Mouse (Mus musculus) limb, embryonic 11.5 days (tissue): ENCODE measurements at regions not wholly inside any gene's neighbourhood (a gene's known extent, or its start where the extent isn't known, plus 50 kb on each side); places are given as distances from the start of the nearest gene placed in this dataset.

Experiments
- ATAC-seq: fragments of 200-750 bp; cut with Nextera tagmentation; 2 replicates; pipeline ENCODE4 v1.8.0; 2017; ENCODE audit warnings: low read depth; ENCODE audit not compliant: insufficient number of reproducible peaks, low FRiP score, low TSS enrichment
- DNase-seq: peaks from one replicate; pipeline ENCODE4 v3.0.0-alpha.2; 2015; ENCODE audit warnings: low spot score
- H3K27ac ChIP-seq: fragments of 300-500 bp; sonication (generic); replicated peaks from 2 replicates; pipeline ENCODE4 v1.5.1; 2014; ENCODE audit warnings: low read depth, mild to moderate bottlenecking, low read length
- H3K27me3 ChIP-seq: fragments of 300-500 bp; sonication (generic); 2 replicates; pipeline ENCODE4 v1.6.1; 2014; ENCODE audit warnings: mild to moderate bottlenecking, low read length, mixed read lengths; ENCODE audit not compliant: control insufficient read depth, insufficient read depth
- H3K36me3 ChIP-seq: fragments of 300-500 bp; sonication (generic); 2 replicates; pipeline ENCODE4 v1.6.1; 2014; ENCODE audit warnings: mild to moderate bottlenecking, low read length, moderate library complexity, mixed read lengths; ENCODE audit not compliant: control insufficient read depth, insufficient read depth
- H3K4me1 ChIP-seq: fragments of 300-500 bp; sonication (generic); 2 replicates; pipeline ENCODE4 v1.6.1; 2014; ENCODE audit warnings: low read length, mixed read lengths; ENCODE audit not compliant: control insufficient read depth, insufficient read depth
- H3K4me2 ChIP-seq: fragments of 300-500 bp; sonication (generic); 2 replicates; pipeline ENCODE4 v1.6.1; 2014; ENCODE audit warnings: low read depth, mild to moderate bottlenecking, moderate library complexity; ENCODE audit not compliant: severe bottlenecking
- H3K4me3 ChIP-seq: fragments of 300-500 bp; sonication (generic); 2 replicates; pipeline ENCODE4 v1.5.1; 2014; ENCODE audit warnings: low read depth, low read length
- H3K9ac ChIP-seq: fragments of 300-500 bp; sonication (generic); 2 replicates; pipeline ENCODE4 v1.6.1; 2014; ENCODE audit warnings: mild to moderate bottlenecking, low read length
- H3K9me3 ChIP-seq: fragments of 300-500 bp; sonication (generic); 2 replicates; pipeline ENCODE4 v1.6.1; 2016; ENCODE audit warnings: low read length; ENCODE audit not compliant: control insufficient read depth
- WGBS: fragments of 180-500 bp; shearing (Covaris S2); extraction: QIAGEN DNeasy Blood & Tissue Kit; methylation state at CpG from one replicate; pipeline ENCODE4 v1.1.7; 2014; 5-methylcytosine and 5-hydroxymethylcytosine counted together

DNA sequence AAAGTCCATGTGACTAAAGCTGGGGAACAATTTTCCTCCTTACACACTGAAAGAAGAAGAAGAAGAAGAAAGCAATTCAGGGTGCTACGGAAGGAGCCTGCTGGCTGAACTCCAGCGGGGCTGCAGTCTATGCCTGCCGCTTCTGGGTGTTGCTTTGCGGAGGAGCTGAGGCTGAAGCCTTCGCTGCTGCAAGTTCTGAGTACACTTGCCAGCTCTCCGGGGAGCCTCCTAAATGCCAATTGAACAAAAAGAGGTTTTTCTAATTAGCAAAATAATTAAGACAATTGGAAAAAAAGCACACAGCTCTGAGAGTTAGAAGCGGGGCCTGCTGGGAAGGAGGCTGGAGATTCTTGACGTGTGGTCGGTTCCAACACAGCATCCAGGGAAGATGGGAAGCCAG lies 378.0 kb downstream of the Fam19a5 start:
- Histone ChIP-seq H3K9ac (no peak overlapping the region), H3K27me3 (no peaks in the 10 kb centered on the region), H3K27ac (no peak overlapping the region), H3K4me2 (no peak overlapping the region), H3K4me3 (no peak overlapping the region), H3K4me1 (no peaks in the 10 kb centered on the region), H3K9me3 (no peaks in the 10 kb centered on the region), H3K36me3 (no peaks in the 10 kb centered on the region)
- no peak for DNase-seq
- WGBS = 75% methylated on average over 9 of the region's 9 CpGs
- no peak for ATAC-seq

- no peak overlapping the region for H3K4me3 ChIP-seq
- no peak overlapping the region for H3K4me2 ChIP-seq
- H3K27ac ChIP-seq = no peak overlapping the region
- H3K36me3 ChIP-seq = no peaks in the 10 kb centered on the region
- H3K27me3 ChIP-seq = no peaks in the 10 kb centered on the region
- no peak for DNase-seq
- no peaks in the 10 kb centered on the region for H3K9me3 ChIP-seq
- H3K4me1 ChIP-seq = no peaks in the 10 kb centered on the region
- H3K9ac ChIP-seq = no peak overlapping the region
- ATAC-seq = no peak
- 75% methylated on average over 4 of the region's 4 CpGs for WGBS
Measured at GRCm38 (mm10) chr15:87922781-87923446, 378.8 kb downstream of the Fam19a5 start.

- no peaks in the 10 kb centered on the region for H3K9me3 ChIP-seq
- DNase-seq (no peak), ATAC-seq (no peak)
- 42% methylated on average over 9 of the region's 9 CpGs for WGBS
- H3K27ac ChIP-seq = no peak overlapping the region
- H3K27me3 ChIP-seq = no peaks in the 10 kb centered on the region
- H3K9ac ChIP-seq = no peak overlapping the region
- no peak overlapping the region for H3K4me3 ChIP-seq
- H3K4me1 ChIP-seq = no peaks in the 10 kb centered on the region
- H3K4me2 ChIP-seq = no peak overlapping the region
- no peaks in the 10 kb centered on the region for H3K36me3 ChIP-seq
Measured at GRCm38 (mm10) chr15:87923906-87924305, 379.8 kb downstream of the Fam19a5 start.

GRCm38 (mm10) chr15:87936041-87936440 lies 391.9 kb downstream of the Fam19a5 start:
- H3K4me1 ChIP-seq = no peaks in the 10 kb centered on the region
- WGBS = 83% methylated on average over 6 of the region's 6 CpGs
- no peaks in the 10 kb centered on the region for H3K9me3 ChIP-seq
- H3K27ac ChIP-seq = no peak overlapping the region
- no peaks in the 10 kb centered on the region for H3K36me3 ChIP-seq
- ATAC-seq = no peak
- no peaks in the 10 kb centered on the region for H3K27me3 ChIP-seq
- no peak for DNase-seq
- no peak overlapping the region for H3K4me2 ChIP-seq
- H3K9ac ChIP-seq = no peak overlapping the region
- H3K4me3 ChIP-seq = no peak overlapping the region

DNA sequence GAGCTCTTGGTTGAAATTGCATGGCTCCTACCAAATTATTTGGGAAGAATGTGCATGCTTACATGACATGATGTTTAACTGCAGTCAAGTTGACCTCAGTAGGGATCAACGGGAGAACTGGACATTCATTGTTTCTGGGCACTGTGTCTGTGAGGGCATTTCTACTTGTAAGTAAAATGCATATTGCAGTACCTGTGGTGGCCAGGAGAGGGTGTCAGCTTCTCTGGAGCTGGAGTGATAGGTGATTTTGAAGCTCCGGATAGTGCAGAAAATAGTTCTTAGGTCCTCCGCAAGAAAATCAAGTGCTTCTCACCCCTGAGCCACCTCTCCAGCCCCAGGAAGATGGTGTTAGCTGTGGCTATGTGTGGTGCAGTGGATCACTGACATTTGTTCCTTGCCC lies 396.7 kb downstream of the Fam19a5 start:
- no peaks in the 10 kb centered on the region for H3K27me3 ChIP-seq
- H3K4me3 ChIP-seq = no peak overlapping the region
- no peaks in the 10 kb centered on the region for H3K4me1 ChIP-seq
- DNase-seq = peak; percentile 64
- H3K4me2 ChIP-seq = no peak overlapping the region
- no peaks in the 10 kb centered on the region for H3K36me3 ChIP-seq
- ATAC-seq = no peak
- no peak overlapping the region for H3K9ac ChIP-seq
- H3K9me3 ChIP-seq = no peaks in the 10 kb centered on the region
- no peak overlapping the region for H3K27ac ChIP-seq
- 56% methylated on average over 3 of the region's 3 CpGs for WGBS

- Histone ChIP-seq H3K36me3 (no peaks in the 10 kb centered on the region), H3K4me1 (no peaks in the 10 kb centered on the region), H3K27ac (no peak overlapping the region), H3K9ac (no peak overlapping the region), H3K27me3 (no peaks in the 10 kb centered on the region), H3K4me2 (no peak overlapping the region), H3K4me3 (no peak overlapping the region), H3K9me3 (no peaks in the 10 kb centered on the region)
- WGBS = 82% methylated on average over 3 of the region's 3 CpGs
- DNase-seq (no peak), ATAC-seq (no peak)
Measured at GRCm38 (mm10) chr15:87952531-87952930, 408.4 kb downstream of the Fam19a5 start.

DNA sequence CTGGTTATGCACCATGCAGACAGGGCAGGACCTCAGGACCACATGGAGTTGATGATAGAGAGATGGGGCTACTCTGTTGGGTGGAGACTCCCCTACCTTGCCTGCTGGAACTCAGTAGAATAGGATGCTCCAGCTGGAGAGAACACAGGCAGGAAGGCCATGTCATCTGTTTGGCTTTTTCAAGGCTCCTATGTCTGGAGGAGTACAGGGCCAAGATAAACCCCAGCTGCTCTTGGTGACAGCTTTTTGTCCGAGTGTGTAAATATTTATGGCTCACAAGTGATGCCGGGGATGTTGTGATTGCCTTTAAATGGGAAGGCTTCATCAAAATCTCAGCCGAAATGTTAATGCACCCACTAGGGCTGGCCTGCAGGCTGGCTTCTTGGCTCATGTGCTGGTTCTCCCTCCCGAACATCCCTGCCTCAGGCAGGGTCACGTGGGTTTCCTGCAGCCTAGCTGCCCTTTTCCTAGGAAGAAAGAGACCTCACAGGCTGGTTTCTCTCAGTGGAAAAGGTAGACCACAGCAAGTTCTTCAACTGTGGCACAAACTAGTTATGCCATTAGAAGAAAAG lies 411.7 kb downstream of the Fam19a5 start:
- H3K4me1 ChIP-seq = no peaks in the 10 kb centered on the region
- H3K9me3 ChIP-seq = no peaks in the 10 kb centered on the region
- no peak overlapping the region for H3K9ac ChIP-seq
- WGBS = 74% methylated on average over 5 of the region's 5 CpGs
- ATAC-seq (no peak), DNase-seq (no peak)
- no peak overlapping the region for H3K4me2 ChIP-seq
- H3K4me3 ChIP-seq = no peak overlapping the region
- H3K27me3 ChIP-seq = no peaks in the 10 kb centered on the region
- no peak overlapping the region for H3K27ac ChIP-seq
- no peaks in the 10 kb centered on the region for H3K36me3 ChIP-seq

DNA sequence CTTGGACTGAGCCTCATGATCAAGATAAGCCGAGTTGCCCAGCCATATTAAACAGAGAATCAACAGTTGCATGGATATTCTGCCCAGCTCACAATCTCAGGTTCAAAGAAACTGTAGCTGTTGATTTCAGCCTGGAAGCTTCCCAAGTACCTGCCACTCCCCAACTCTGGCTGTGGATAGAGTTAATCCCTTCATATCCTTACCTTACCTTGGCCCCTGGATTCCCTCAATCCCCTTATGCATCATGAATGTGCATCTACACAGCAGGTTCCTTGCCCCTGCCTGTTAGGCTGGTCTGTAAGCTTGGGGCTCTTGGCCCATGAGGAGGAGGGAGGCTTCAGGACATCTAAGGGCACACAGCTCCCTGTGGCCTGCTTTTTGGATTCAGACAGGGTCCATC lies 414.8 kb downstream of the Fam19a5 start:
- 33% methylated on average over 1 of the region's 1 CpGs for WGBS
- ATAC-seq = no peak

GRCm38 (mm10) chr15:87972641-87973040 lies 428.5 kb downstream of the Fam19a5 start:
- DNase-seq = no peak

More for the DNA sequence above, 414.8 kb downstream of the Fam19a5 start:
- no peaks in the 10 kb centered on the region for H3K36me3 ChIP-seq
- H3K9ac ChIP-seq = no peak overlapping the region
- no peaks in the 10 kb centered on the region for H3K9me3 ChIP-seq
- no peak overlapping the region for H3K4me2 ChIP-seq
- H3K27ac ChIP-seq = no peak overlapping the region
- no peak for DNase-seq
- no peak overlapping the region for H3K4me3 ChIP-seq
- H3K4me1 ChIP-seq = no peaks in the 10 kb centered on the region
- no peaks in the 10 kb centered on the region for H3K27me3 ChIP-seq

More at GRCm38 (mm10) chr15:87972641-87973040, 428.5 kb downstream of the Fam19a5 start:
- Histone ChIP-seq H3K4me3 (no peak overlapping the region), H3K27ac (no peak overlapping the region), H3K4me1 (no peaks in the 10 kb centered on the region), H3K27me3 (no peaks in the 10 kb centered on the region), H3K4me2 (no peak overlapping the region), H3K9ac (no peak overlapping the region), H3K36me3 (no peaks in the 10 kb centered on the region), H3K9me3 (no peaks in the 10 kb centered on the region)
- 91% methylated on average over 6 of the region's 6 CpGs for WGBS
- no peak for ATAC-seq
